Mouse (Mus musculus) cortical plate, adult 2 months (tissue): ENCODE measurements around the gene Chd6. TPM values are rescaled to one million over a fixed set of nuclear protein-coding genes. Genes with fewer than 3 reads are reported as not detected.

ENCODE experiments used
- H3K27ac ChIP-seq: fragments of 200-500 bp; 2 replicates; pipeline ENCODE4 v1.5.1; 2012; ENCODE audit warnings: low read length, control low read depth, inconsistent platforms; ENCODE audit not compliant: insufficient read depth
- H3K4me1 ChIP-seq: fragments of 200-500 bp; 2 replicates; pipeline ENCODE4 v1.6.1; 2011; ENCODE audit warnings: low read length; ENCODE audit not compliant: control insufficient read depth, insufficient read depth
- H3K4me3 ChIP-seq: fragments of 200-500 bp; 2 replicates; pipeline ENCODE4 v1.5.1; 2011; ENCODE audit warnings: mild to moderate bottlenecking, low read length, control low read depth; ENCODE audit not compliant: insufficient read depth
- CTCF ChIP-seq: fragments of 200-500 bp; IDR thresholded peaks from 2 replicates; pipeline ENCODE4 v1.5.1; 2011; ENCODE audit warnings: mild to moderate bottlenecking, control low read depth, low read length; ENCODE audit not compliant: insufficient read depth; ENCODE audit errors: extremely low read depth
- POLR2A ChIP-seq: fragments of 200-500 bp; IDR thresholded peaks from 2 replicates; pipeline ENCODE4 v1.6.1; 2011; ENCODE audit warnings: mild to moderate bottlenecking, low read length, control low read depth; ENCODE audit not compliant: insufficient read depth; ENCODE audit errors: extremely low read depth
- polyA plus RNA-seq: library from polyadenylated mRNA; depleted of rRNA; stranded (reverse); fragments of >200 nt; gene quantifications from 2 replicates; pipeline ENCODE4 v1.2.3, GENCODE M21; 2012

Chd6 gene
- polyA plus RNA-seq, 1 experiment: 26.7 TPM

GRCm38 (mm10) chr2:161040743-161041142 is 68.1 kb downstream of the Chd6 start:
- Histone ChIP-seq H3K4me1 (peaks cover 4% of the 10 kb centered on the region), H3K27ac (no peak overlapping the region), H3K4me3 (no peak overlapping the region)
- TF ChIP-seq CTCF (peak; percentile 23; the same call in 1 of the 2 replicates), POLR2A (no peak)

GRCm38 (mm10) chr2:161037766-161038165 is 71.1 kb downstream of the Chd6 start:
- TF ChIP-seq POLR2A (no peak), CTCF (no peak)
- Histone ChIP-seq H3K4me1 (no peaks in the 10 kb centered on the region), H3K27ac (no peak overlapping the region), H3K4me3 (no peak overlapping the region)

GRCm38 (mm10) chr2:161033141-161033540 is 75.7 kb downstream of the Chd6 start:
- Histone ChIP-seq H3K27ac (no peak overlapping the region), H3K4me3 (no peak overlapping the region), H3K4me1 (no peaks in the 10 kb centered on the region)
- TF ChIP-seq CTCF (no peak), POLR2A (no peak)

GRCm38 (mm10) chr2:161032394-161032793 is 76.5 kb downstream of the Chd6 start:
- TF ChIP-seq POLR2A (no peak), CTCF (no peak)
- H3K4me1 ChIP-seq: no peaks in the 10 kb centered on the region

GRCm38 (mm10) chr2:161024606-161025005 is 84.3 kb downstream of the Chd6 start:
- Histone ChIP-seq H3K4me1 (no peaks in the 10 kb centered on the region), H3K4me3 (no peak overlapping the region), H3K27ac (no peak overlapping the region)
- TF ChIP-seq POLR2A (no peak), CTCF (no peak)

More at GRCm38 (mm10) chr2:161032394-161032793, 76.5 kb downstream of the Chd6 start:
- H3K27ac ChIP-seq: no peak overlapping the region
- H3K4me3 ChIP-seq: no peak overlapping the region

GRCm38 (mm10) chr2:161017913-161018312 is 91.0 kb downstream of the Chd6 start:
- no peak for TF ChIP-seq CTCF
- no peak for TF ChIP-seq POLR2A
- Histone ChIP-seq H3K27ac (no peak overlapping the region), H3K4me1 (peaks cover 3% of the 10 kb centered on the region), H3K4me3 (no peak overlapping the region)

DNA sequence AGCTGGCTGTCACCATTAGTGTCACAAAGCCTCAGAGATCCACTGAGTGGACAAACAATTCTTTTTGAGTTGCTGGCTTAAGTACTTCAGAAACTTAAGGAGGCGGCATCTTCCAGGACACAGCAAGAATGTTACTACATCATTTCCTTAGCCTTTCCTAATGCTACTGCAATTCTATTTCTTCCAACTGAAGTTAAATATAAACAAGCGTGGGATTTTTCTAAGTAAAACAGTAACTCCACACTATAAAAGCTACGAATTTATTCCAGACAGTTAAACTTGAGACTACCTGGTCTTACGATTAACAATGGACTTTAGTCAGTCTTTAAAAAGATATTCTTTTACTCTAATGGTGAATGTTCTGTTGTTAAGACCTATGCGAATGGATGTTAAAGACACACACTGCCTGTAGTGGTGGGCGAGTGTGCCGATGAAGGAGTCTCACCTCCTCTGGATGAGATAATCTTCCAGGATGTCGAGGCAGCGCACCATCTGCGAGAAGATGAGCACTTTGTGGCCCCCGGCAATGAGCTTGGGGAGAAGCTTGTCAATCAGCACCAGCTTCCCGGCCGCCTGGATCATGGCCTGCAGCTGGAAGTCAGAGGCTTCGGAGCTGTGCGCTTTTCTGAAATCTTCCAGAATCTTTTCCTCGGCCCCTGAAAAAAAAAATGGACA is 96.2 kb downstream of the Chd6 start:
- no peak overlapping the region for H3K27ac ChIP-seq
- peaks cover 3% of the 10 kb centered on the region for H3K4me1 ChIP-seq
- TF ChIP-seq POLR2A (no peak), CTCF (no peak)
- no peak overlapping the region for H3K4me3 ChIP-seq

GRCm38 (mm10) chr2:161004338-161004737 is 104.5 kb downstream of the Chd6 start:
- Histone ChIP-seq H3K27ac (no peak overlapping the region), H3K4me3 (no peak overlapping the region), H3K4me1 (no peaks in the 10 kb centered on the region)
- TF ChIP-seq CTCF: no peak
- no peak for TF ChIP-seq POLR2A

DNA sequence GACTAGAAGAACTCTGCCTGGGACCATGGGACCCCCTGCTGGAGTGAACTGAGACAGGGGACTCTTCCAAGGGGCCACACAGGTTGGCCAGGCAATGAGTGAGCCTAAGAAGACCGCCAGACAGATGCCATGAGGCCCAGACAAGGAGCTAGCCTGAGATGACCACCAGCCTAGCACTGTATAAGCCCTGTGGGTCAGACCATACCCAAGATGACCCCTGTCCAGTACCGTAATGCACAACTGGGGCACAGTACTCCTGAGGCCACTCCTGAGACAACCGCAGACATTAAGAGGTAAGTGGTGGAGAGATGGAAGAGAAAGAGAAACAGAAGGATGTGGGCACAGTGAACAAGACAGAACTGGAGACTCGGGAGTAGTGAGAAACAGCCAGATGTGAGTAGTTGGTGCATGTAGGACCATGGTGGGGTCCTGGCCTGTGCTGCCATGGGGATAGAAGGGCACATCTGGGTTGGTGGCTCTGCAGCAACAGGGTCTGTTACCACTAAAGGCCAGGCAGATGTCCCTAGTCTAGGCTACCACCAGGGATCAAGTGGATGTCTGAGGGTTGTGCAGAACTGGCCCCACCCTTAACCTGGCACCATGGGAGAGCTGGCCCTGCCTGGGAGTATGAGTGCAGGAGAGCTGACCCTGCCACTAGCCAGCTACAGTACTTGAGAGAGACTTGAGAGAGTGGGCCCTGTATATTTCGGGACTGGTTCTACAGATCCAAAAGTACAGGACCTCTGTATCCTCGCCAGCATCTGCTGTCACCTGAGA is 111.7 kb downstream of the Chd6 start:
- no peak overlapping the region for H3K4me3 ChIP-seq
- H3K4me1 ChIP-seq: no peaks in the 10 kb centered on the region
- no peak overlapping the region for H3K27ac ChIP-seq
- TF ChIP-seq POLR2A (no peak), CTCF (no peak)

- Histone ChIP-seq H3K4me3 (no peak overlapping the region), H3K27ac (no peak overlapping the region), H3K4me1 (no peaks in the 10 kb centered on the region)
- no peak for TF ChIP-seq POLR2A
- TF ChIP-seq CTCF: no peak
Measured at GRCm38 (mm10) chr2:160994181-160994580, 114.7 kb downstream of the Chd6 start.
